Mouse (Mus musculus) brain, embryonic 14.5 days (tissue): ENCODE measurements at regions not wholly inside any gene's neighbourhood (a gene's known extent, or its start where the extent isn't known, plus 50 kb on each side); places are given as distances from the start of the nearest gene placed in this dataset.

Experiments
- CTCF ChIP-seq: fragments of 200-500 bp; IDR thresholded peaks from 2 replicates; pipeline ENCODE4 v1.5.1; 2012; ENCODE audit warnings: inconsistent platforms, mild to moderate bottlenecking, moderate library complexity, borderline replicate concordance; ENCODE audit not compliant: insufficient read depth, insufficient read length; ENCODE audit errors: extremely low read depth
- POLR2A ChIP-seq: fragments of 200-500 bp; IDR thresholded peaks from 2 replicates; pipeline ENCODE4 v1.6.1; 2012; ENCODE audit warnings: mild to moderate bottlenecking, inconsistent platforms, borderline replicate concordance; ENCODE audit not compliant: poor library complexity, insufficient read depth, insufficient read length, severe bottlenecking; ENCODE audit errors: extremely low read depth

DNA sequence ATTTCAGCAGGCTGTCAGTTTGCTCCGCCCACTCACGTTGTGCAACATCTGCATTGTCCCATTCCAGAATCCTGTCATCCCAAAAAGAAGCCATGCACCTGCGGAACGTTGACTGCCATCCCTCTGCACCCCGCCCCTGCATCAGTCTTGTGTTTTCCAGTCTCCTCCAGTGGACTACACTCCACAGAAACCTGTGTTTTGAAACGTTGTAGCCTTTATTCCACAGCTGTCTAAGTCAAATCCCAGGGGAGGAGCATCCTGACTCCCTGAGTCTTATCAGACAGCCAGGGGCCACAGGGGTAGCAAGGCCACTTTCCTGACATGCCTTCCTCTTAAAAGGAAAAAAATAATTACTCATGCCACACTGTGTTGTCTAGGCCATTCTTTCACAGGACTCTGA, 251.5 kb upstream of the Dio3 start:
- no peak for TF ChIP-seq CTCF
- no peak for TF ChIP-seq POLR2A
